In the genomic region with DNA sequence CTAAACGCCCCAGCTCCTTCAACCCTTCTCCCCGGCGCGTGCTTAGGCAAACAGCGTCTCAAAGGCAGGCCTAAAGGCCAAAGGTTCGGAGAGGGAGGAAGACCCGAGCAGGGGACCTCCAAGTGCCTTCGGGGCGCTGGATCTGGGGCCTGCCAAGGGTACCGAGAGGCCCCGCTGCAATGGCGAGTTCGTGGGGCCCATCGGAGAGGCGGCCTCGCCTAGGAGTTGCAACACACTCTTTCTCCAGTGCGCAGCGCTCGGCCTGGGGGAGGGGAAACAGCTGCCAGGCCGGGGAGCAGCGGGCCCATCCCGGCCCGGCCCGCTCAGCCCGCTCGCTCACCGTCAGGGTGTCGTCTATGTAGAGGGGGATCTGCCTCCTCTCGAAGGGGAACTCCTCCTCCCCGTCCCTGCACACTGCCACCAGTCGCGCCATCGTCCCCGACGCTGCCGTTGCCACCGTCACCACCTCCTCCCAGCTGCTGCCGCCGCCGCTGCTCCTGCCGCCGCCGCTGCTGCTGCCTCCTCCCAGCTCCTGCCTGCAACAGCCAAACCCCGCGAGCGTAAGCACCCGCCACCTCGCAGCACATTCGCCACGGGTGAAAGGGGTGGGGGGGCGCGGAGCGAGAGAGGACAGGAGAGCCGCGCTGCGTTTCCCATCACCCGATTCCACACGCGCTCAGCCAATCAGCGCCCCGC, we compare ENCODE assay signal across 8 mouse cellular contexts. TPM values are rescaled to one million over a fixed set of nuclear protein-coding genes. Genes with fewer than 3 reads are reported as not detected.
DNase-seq lines count a peak whose midpoint lies in the region; ATAC-seq lines count a peak whose summit lies in the region.

No protein-coding gene starts in this region.

- no peaks in the 10 kb centered on the region for H3K27me3 ChIP-seq in forebrain, embryonic 10.5 days (ENCODE audit: poor library complexity, severe bottlenecking)
- H3K27me3 ChIP-seq in heart, embryonic 15.5 days: no peaks in the 10 kb centered on the region
- H3K27me3 ChIP-seq in liver, embryonic 13.5 days: no peaks in the 10 kb centered on the region
- no peaks in the 10 kb centered on the region for H3K27me3 ChIP-seq in stomach, embryonic 14.5 days (ENCODE audit: control insufficient read depth, insufficient read depth, low read length)

- peak overlapping the region; percentile 99 for H3K27ac ChIP-seq in forebrain, embryonic 10.5 days
- H3K27ac ChIP-seq in heart, embryonic 15.5 days: peak overlapping the region; percentile 100
- H3K27ac ChIP-seq in liver, embryonic 13.5 days: peak overlapping the region; percentile 100
- H3K27ac ChIP-seq in stomach, embryonic 14.5 days (ENCODE audit: low read length): peak overlapping the region; percentile 95

- H3K4me1 ChIP-seq in forebrain, embryonic 10.5 days: peaks cover 35% of the 10 kb centered on the region
- peaks cover 26% of the 10 kb centered on the region for H3K4me1 ChIP-seq in heart, embryonic 15.5 days (replicated peaks)
- peaks cover 52% of the 10 kb centered on the region for H3K4me1 ChIP-seq in liver, embryonic 13.5 days (replicated peaks)
- H3K4me1 ChIP-seq in stomach, embryonic 14.5 days (ENCODE audit: control insufficient read depth, insufficient read depth, low read length): peaks cover 12% of the 10 kb centered on the region

- peak overlapping the region; percentile 81 for H3K4me2 ChIP-seq in heart, embryonic 15.5 days
- peak overlapping the region; percentile 78 for H3K4me2 ChIP-seq in liver, embryonic 13.5 days
- peak overlapping the region; percentile 72 for H3K4me2 ChIP-seq in stomach, embryonic 14.5 days (replicated peaks; ENCODE audit: low read depth, low read length)

- DNase-seq in CD8-positive naive resting alpha-beta T cell, adult 2 months (ENCODE audit: low read depth in 2 of 2, low spot score in 2 of 2): peak; percentile 92
- peak; percentile 85 for DNase-seq in c-Kit-positive CD71-negative TER-119-negative erythroid progenitor cells, embryonic 14.5 days (ENCODE audit: low read depth)
- DNase-seq in forebrain, embryonic 10.5 days (ENCODE audit: extremely low spot score, low spot score): peak; percentile 96
- peak; percentile 97 for DNase-seq in kidney, postnatal 14 days
- DNase-seq in liver, embryonic 13.5 days: peak; percentile 85
- peak; percentile 97 for DNase-seq in natural killer cell, adult 2 months (ENCODE audit: low spot score in 2 of 2)

- H3K9ac ChIP-seq in heart, embryonic 15.5 days: peak overlapping the region; percentile 89
- H3K9ac ChIP-seq in liver, embryonic 13.5 days: peak overlapping the region; percentile 100
- H3K9ac ChIP-seq in stomach, embryonic 14.5 days (replicated peaks; ENCODE audit: low read depth, low read length): peak overlapping the region; percentile 82

- H3K36me3 ChIP-seq in forebrain, embryonic 10.5 days (replicated peaks): peaks cover 4% of the 10 kb centered on the region; the same call in 1 of the 2 replicates
- H3K36me3 ChIP-seq in heart, embryonic 15.5 days: 0 out of 2 replicates have a peak, but pooled peaks cover 6% of the 10 kb centered on the region
- peaks cover 18% of the 10 kb centered on the region; the same call in 1 of the 2 replicates for H3K36me3 ChIP-seq in liver, embryonic 13.5 days
- H3K36me3 ChIP-seq in stomach, embryonic 14.5 days (ENCODE audit: control insufficient read depth, insufficient read depth, low read length): peaks cover 3% of the 10 kb centered on the region; the same call in 1 of the 2 replicates

- H3K4me3 ChIP-seq in forebrain, embryonic 10.5 days: peak overlapping the region; percentile 80
- peak overlapping the region; percentile 84 for H3K4me3 ChIP-seq in heart, embryonic 15.5 days
- H3K4me3 ChIP-seq in liver, embryonic 13.5 days (replicated peaks): peak overlapping the region; percentile 100
- peak overlapping the region; percentile 95 for H3K4me3 ChIP-seq in stomach, embryonic 14.5 days (ENCODE audit: low read depth, low read length)

- H3K9me3 ChIP-seq in forebrain, embryonic 10.5 days: no peaks in the 10 kb centered on the region
- no peaks in the 10 kb centered on the region for H3K9me3 ChIP-seq in heart, embryonic 15.5 days (replicated peaks)
- no peaks in the 10 kb centered on the region for H3K9me3 ChIP-seq in liver, embryonic 13.5 days (replicated peaks)
- H3K9me3 ChIP-seq in stomach, embryonic 14.5 days (ENCODE audit: control insufficient read depth, low read depth, low read length): no peaks in the 10 kb centered on the region

- peak; percentile 82 for ATAC-seq in heart, embryonic 15.5 days (replicated peaks; ENCODE audit: insufficient number of reproducible peaks, insufficient read depth, low FRiP score, low read depth)
- ATAC-seq in liver, embryonic 13.5 days (ENCODE audit: low read depth): peak; percentile 58
- ATAC-seq in stomach, embryonic 14.5 days (ENCODE audit: insufficient number of reproducible peaks, insufficient read depth, low FRiP score, low read depth): peak; percentile 78

- under 1% methylated on average over 54 of the region's 61 CpGs for WGBS in forebrain, embryonic 10.5 days
- under 1% methylated on average over 58 of the region's 61 CpGs for WGBS in heart, embryonic 15.5 days
- WGBS in liver, embryonic 13.5 days (ENCODE audit: insufficient replicate concordance): under 1% methylated on average over 56 of the region's 61 CpGs
- under 1% methylated on average over 61 of the region's 61 CpGs for WGBS in stomach, embryonic 14.5 days

RNA-seq across cellular contexts. Expression of a gene that starts 0.9 kb away (rescaled TPM):
- 52.3 and 52.4 TPM in 2 replicates for polyA plus RNA-seq in forebrain, embryonic 10.5 days (2016; fragmentation: Nextera tagmentation; extraction: Ambion mirVana)
- 47.2 and 53.1 TPM in 2 replicates for polyA plus RNA-seq in heart, embryonic 15.5 days (2015; fragmentation: Nextera tagmentation; extraction: Ambion mirVana)
- polyA plus RNA-seq in liver, embryonic 13.5 days (2015; fragmentation: Nextera tagmentation; extraction: Ambion mirVana): 57.8 and 62.1 TPM in 2 replicates
- polyA plus RNA-seq in stomach, embryonic 14.5 days (2014; fragmentation: Nextera tagmentation; extraction: Ambion mirVana): 68.0 and 69.6 TPM in 2 replicates

RNA-seq across cellular contexts. Expression of a gene that starts 10.3 kb away (rescaled TPM):
- 11.0 and 12.3 TPM in 2 replicates for polyA plus RNA-seq in forebrain, embryonic 10.5 days (2016; fragmentation: Nextera tagmentation; extraction: Ambion mirVana)
- 5.4 and 6.7 TPM in 2 replicates for polyA plus RNA-seq in heart, embryonic 15.5 days (2015; fragmentation: Nextera tagmentation; extraction: Ambion mirVana)
- 3.4 and 5.2 TPM in 2 replicates for polyA plus RNA-seq in liver, embryonic 13.5 days (2015; fragmentation: Nextera tagmentation; extraction: Ambion mirVana)
- polyA plus RNA-seq in stomach, embryonic 14.5 days (2014; fragmentation: Nextera tagmentation; extraction: Ambion mirVana): 9.3 and 9.4 TPM in 2 replicates

RNA-seq across cellular contexts. Expression of a gene that starts 10.4 kb away (rescaled TPM):
- polyA plus RNA-seq in forebrain, embryonic 10.5 days (2016; fragmentation: Nextera tagmentation; extraction: Ambion mirVana): 3.1 and 3.5 TPM in 2 replicates
- 2.4 and 2.5 TPM in 2 replicates for polyA plus RNA-seq in heart, embryonic 15.5 days (2015; fragmentation: Nextera tagmentation; extraction: Ambion mirVana)
- polyA plus RNA-seq in liver, embryonic 13.5 days (2015; fragmentation: Nextera tagmentation; extraction: Ambion mirVana): 2.3 and 2.5 TPM in 2 replicates
- 3.0 and 4.2 TPM in 2 replicates for polyA plus RNA-seq in stomach, embryonic 14.5 days (2014; fragmentation: Nextera tagmentation; extraction: Ambion mirVana)

RNA-seq across cellular contexts. Expression of a gene that starts 40.9 kb away (rescaled TPM):
- polyA plus RNA-seq in forebrain, embryonic 10.5 days (2016; fragmentation: Nextera tagmentation; extraction: Ambion mirVana): 13.4 and 16.9 TPM in 2 replicates
- polyA plus RNA-seq in heart, embryonic 15.5 days (2015; fragmentation: Nextera tagmentation; extraction: Ambion mirVana): 59.0 and 62.3 TPM in 2 replicates
- polyA plus RNA-seq in liver, embryonic 13.5 days (2015; fragmentation: Nextera tagmentation; extraction: Ambion mirVana): 184 and 190 TPM in 2 replicates
- polyA plus RNA-seq in stomach, embryonic 14.5 days (2014; fragmentation: Nextera tagmentation; extraction: Ambion mirVana): 11.7 and 12.9 TPM in 2 replicates

RNA-seq across cellular contexts. Expression of a gene that starts 46.5 kb away (rescaled TPM):
- 97.6 and 99.8 TPM in 2 replicates for polyA plus RNA-seq in forebrain, embryonic 10.5 days (2016; fragmentation: Nextera tagmentation; extraction: Ambion mirVana)
- polyA plus RNA-seq in heart, embryonic 15.5 days (2015; fragmentation: Nextera tagmentation; extraction: Ambion mirVana): 31.4 and 36.2 TPM in 2 replicates
- 53.5 and 54.9 TPM in 2 replicates for polyA plus RNA-seq in liver, embryonic 13.5 days (2015; fragmentation: Nextera tagmentation; extraction: Ambion mirVana)
- polyA plus RNA-seq in stomach, embryonic 14.5 days (2014; fragmentation: Nextera tagmentation; extraction: Ambion mirVana): 54.9 and 64.3 TPM in 2 replicates

Comparison
In these comparisons a context has a peak if more than half of its experiments do, and no peak if none do; other contexts are left out.
1. Peak in every context shown above with its lines: DNase-seq, ATAC-seq, H3K4me3 ChIP-seq and H3K27ac ChIP-seq.